Mouse (Mus musculus) embryonic facial prominence, embryonic 15.5 days (tissue): ENCODE measurements around the gene Slc43a1. TPM values are rescaled to one million over a fixed set of nuclear protein-coding genes. Genes with fewer than 3 reads are reported as not detected.
"Not testable (repeated sequence)": the region's sequence is repeated elsewhere in the genome, so short reads cannot be mapped to it uniquely, and the experiment has no call there.

ENCODE experiments used
- ATAC-seq: fragments of 200-750 bp; cut with Nextera tagmentation; 2 replicates; pipeline ENCODE4 v1.8.0; 2017; ENCODE audit warnings: low read depth, moderate TSS enrichment; ENCODE audit not compliant: insufficient number of reproducible peaks, low FRiP score, low TSS enrichment
- H3K27ac ChIP-seq: fragments of 300-500 bp; sonication (generic); replicated peaks from 2 replicates; pipeline ENCODE4 v1.5.1; 2015; ENCODE audit warnings: mild to moderate bottlenecking, inconsistent platforms
- H3K27me3 ChIP-seq: fragments of 300-500 bp; sonication (generic); 2 replicates; pipeline ENCODE4 v1.6.1; 2015; ENCODE audit warnings: inconsistent platforms
- H3K36me3 ChIP-seq: fragments of 300-500 bp; sonication (generic); 2 replicates; pipeline ENCODE4 v1.6.1; 2015; ENCODE audit warnings: mild to moderate bottlenecking, inconsistent platforms
- H3K4me1 ChIP-seq: fragments of 300-500 bp; sonication (generic); 2 replicates; pipeline ENCODE4 v1.6.1; 2015; ENCODE audit warnings: inconsistent platforms
- H3K4me2 ChIP-seq: fragments of 300-500 bp; sonication (generic); replicated peaks from 2 replicates; pipeline ENCODE4 v1.6.1; 2015; ENCODE audit warnings: mild to moderate bottlenecking, inconsistent platforms
- H3K4me3 ChIP-seq: fragments of 300-500 bp; sonication (generic); replicated peaks from 2 replicates; pipeline ENCODE4 v1.5.1; 2015; ENCODE audit warnings: mild to moderate bottlenecking, inconsistent platforms
- H3K9ac ChIP-seq: fragments of 300-500 bp; sonication (generic); 2 replicates; pipeline ENCODE4 v1.6.1; 2015; ENCODE audit warnings: inconsistent platforms
- H3K9me3 ChIP-seq: fragments of 300-500 bp; sonication (generic); replicated peaks from 2 replicates; pipeline ENCODE4 v1.6.1; 2016; ENCODE audit warnings: inconsistent platforms
- WGBS: fragments of 180-500 bp; shearing (Covaris S2); methylation state at CpG from one replicate; pipeline ENCODE4 v1.1.7; 2015; 5-methylcytosine and 5-hydroxymethylcytosine counted together
- polyA plus RNA-seq: library from polyadenylated mRNA; unstranded; fragments of >200 nt; fragmentation: Nextera tagmentation; extraction: Ambion mirVana; gene quantifications from 2 replicates; pipeline ENCODE4 v1.2.1, GENCODE M21; 2015

Gene Slc43a1
- polyA plus RNA-seq, 1 experiment from 2014 or later, result 15.8 TPM

DNA sequence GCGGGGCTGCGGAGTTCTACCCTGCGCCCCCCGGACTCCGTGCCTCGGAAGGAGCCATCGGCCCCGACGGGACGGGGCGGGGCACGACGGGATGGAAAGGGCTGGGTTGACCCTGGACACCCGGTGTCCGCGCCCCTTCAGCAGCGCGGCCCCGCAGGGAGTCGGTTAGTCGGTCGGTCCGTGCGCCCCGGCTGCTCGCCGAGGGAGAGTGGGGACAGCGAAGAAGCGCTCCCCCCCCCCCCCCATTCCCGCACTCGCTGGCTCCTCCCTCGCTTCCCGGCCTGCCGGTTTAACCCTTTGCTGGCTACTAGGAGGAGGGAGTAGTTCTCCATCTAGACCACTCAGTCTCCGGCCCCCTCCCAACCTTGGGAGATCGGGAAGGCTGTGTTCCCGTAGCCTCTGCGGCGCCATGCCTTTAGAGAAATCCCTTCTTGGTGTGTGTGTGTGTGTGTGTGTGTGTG lies 48.2 kb downstream of the Slc43a1 start:
- ATAC-seq, result peak; percentile 36; the same call in 1 of the 2 replicates
- under 1% methylated on average over 39 of the region's 39 CpGs for whole genome bisulfite sequencing
- H3K27ac ChIP-seq, result no peak overlapping the region
- H3K9ac ChIP-seq, result no peak overlapping the region
- H3K9me3 ChIP-seq, result no peaks in the 10 kb centered on the region
- H3K36me3 ChIP-seq, result no peaks in the 10 kb centered on the region
- peak overlapping the region; percentile 80 for H3K4me2 ChIP-seq
- peak overlapping the region; percentile 60 for H3K4me3 ChIP-seq
- H3K27me3 ChIP-seq, result peaks cover 84% of the 10 kb centered on the region
- H3K4me1 ChIP-seq, result peaks cover 48% of the 10 kb centered on the region

DNA sequence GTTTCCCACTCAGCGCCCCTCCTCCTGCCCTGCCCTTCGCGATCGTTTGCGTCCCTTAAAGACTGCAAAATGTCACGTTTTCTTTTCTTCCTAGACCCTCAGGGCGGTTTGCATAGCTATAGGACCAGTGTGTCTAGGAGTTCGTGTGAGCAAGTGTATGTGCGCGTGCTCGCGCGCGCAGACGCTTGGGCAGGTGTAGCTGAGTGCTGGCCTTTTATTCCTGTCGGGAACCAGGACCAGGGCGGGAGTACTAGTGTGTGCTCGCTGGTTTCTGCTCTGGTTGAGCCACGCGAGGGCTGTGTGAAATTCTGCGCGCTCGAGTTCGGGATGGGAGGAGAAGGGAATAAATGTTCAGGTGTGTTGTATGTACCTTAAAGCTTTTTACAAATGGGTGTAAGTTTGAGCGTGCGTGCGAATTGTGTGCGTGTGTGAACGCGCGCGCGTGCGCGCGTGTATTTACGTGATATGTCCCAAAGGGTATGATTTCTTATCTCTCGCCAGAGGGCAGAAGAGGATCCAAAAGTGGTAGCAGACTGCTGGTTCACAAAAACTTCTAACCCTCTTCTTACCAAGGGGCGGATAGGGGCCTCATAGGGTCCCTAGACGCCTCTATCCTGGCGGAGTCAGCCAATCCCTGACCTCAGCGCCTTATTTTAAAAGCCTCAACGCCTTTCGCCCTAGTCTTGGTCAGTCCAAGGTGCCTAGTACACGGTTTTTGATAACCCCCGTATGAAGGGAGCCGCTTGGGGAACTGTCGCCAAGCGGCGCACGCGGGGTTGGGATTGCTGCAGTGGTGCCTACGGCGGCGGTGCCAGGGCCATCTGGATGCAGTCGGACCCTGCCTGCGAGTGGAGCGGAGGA lies 49.0 kb downstream of the Slc43a1 start:
- under 1% methylated on average over 58 of the region's 58 CpGs for WGBS
- Histone ChIP-seq H3K27ac (no peak overlapping the region), H3K27me3 (peaks cover 79% of the 10 kb centered on the region), H3K4me3 (peak overlapping the region; percentile 60), H3K4me2 (peak overlapping the region; percentile 80), H3K9ac (no peak overlapping the region), H3K4me1 (peaks cover 45% of the 10 kb centered on the region), H3K9me3 (no peaks in the 10 kb centered on the region), H3K36me3 (no peaks in the 10 kb centered on the region)
- ATAC-seq, result 0 out of 2 replicates have a peak, but pooled peaks have one; percentile 44

DNA sequence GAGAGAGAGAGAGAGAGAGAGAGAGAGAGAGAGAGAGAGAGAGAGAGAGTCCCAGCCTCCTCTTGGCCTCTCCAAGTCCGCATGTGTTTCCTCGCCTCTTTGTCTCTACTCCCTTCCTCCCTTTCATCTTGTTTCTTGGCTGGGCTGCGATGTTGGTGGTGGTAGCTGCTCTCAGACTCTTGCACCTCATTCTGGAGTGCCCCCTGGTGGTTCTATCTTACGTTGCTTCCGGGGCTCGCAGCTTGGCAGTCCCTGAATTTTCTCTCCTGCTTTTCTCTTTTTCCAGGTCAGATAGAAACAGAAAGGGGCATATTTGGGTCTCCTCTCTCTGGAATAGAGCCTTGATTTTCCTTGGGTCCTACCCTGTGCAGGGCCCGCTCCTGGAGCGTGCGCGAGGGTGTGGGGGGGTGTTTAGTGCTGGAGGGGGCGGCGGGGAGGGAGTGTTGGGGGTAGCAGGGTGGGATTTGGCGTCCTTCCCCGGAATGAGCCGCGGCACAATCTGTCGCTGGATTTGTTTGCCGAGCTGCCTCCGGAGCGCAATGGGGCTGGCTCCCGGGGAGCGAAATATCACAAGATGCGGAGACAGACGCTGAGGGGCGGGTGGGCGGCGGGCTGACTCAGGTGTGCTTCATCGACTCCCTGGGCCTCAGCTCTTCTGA lies 50.1 kb downstream of the Slc43a1 start:
- H3K9ac ChIP-seq, result no peak overlapping the region
- H3K4me1 ChIP-seq, result peaks cover 35% of the 10 kb centered on the region
- no peak overlapping the region for H3K27ac ChIP-seq
- no peaks in the 10 kb centered on the region for H3K36me3 ChIP-seq
- WGBS, result 2% methylated on average over 28 of the region's 28 CpGs
- peak overlapping the region; percentile 32 for H3K4me3 ChIP-seq
- peaks cover 67% of the 10 kb centered on the region for H3K27me3 ChIP-seq
- H3K9me3 ChIP-seq, result no peaks in the 10 kb centered on the region
- no peak for ATAC-seq
- H3K4me2 ChIP-seq, result peak overlapping the region; percentile 51

DNA sequence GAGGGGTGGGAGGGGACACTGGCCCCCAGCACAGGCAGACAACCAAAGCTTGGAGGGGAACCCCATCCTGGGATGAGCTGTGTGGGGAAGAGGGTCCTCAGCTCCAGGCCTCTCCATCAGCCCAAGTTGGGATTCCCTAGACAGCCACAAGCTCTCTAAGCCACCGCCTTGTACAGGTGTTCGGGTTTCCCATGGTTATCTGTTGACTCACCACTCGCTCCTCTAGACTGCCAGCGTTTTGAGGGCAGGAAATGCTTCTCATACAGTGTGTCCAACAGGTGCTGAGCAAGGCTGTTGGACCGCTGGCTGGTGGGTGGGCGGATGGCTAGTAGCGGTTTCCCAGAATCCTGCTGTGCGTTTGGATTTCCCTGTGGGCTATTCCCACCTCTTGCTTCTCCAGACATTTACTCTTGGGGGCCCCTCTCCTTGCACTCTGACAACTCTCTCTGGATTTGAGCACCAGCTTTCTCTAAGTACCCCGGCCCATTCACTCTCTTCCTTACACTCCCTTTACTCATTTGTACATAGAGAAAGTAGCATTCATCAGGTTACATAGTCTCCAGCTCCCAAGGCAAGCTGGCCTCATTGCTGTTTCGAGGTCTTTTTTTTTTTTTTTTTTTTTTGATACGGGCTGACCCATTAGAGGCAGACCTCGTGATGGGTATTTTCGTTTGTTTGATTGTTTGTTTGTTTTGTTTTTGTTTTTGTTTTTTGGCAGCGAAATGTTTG lies 50.8 kb downstream of the Slc43a1 start:
- Histone ChIP-seq H3K9me3 (no peaks in the 10 kb centered on the region), H3K4me1 (peaks cover 35% of the 10 kb centered on the region), H3K9ac (no peak overlapping the region), H3K27ac (no peak overlapping the region), H3K36me3 (no peaks in the 10 kb centered on the region), H3K4me3 (peak overlapping the region; percentile 32), H3K4me2 (peak overlapping the region; percentile 51), H3K27me3 (peaks cover 60% of the 10 kb centered on the region)
- ATAC-seq, result no peak
- WGBS, result 10% methylated on average over 14 of the region's 14 CpGs

DNA sequence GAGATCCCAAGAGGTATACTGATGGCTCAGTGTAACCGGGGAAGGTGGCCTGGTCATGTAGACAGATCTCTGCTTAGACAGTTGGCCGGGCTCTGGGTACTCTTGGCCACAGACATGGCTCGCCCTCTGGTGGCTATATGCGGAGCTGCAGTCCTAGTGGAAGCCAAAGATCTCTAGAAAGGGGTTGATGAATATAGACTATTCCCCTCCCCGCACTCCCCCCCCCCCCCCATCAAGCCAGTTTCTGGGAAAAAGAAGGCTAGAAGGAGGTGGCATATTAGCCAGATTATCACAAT lies 51.3 kb downstream of the Slc43a1 start:
- no peak overlapping the region for H3K27ac ChIP-seq
- WGBS, result 0% methylated on average over 5 of the region's 5 CpGs
- ATAC-seq, result no peak; the same call in 1 of the 2 replicates

DNA sequence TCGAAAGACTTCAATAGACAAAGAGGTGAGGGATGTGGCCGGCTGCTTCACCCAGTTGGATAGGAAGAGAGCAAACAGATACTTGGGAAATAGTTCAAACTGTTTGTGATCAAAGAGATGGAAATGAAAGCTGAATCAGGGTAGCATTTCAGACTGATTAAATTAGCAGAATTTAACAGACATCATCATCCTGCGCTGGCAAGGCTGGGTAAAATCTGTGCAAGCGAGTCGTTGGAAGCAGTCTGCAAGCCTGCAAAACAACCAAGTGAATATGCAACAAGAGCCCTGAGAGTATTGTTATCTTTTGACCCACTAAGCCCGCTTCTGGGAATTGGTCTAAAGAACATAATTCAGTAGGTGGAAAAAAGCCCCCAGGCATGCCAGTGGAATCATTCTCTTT lies 54.7 kb downstream of the Slc43a1 start:
- ATAC-seq, result no peak
- Histone ChIP-seq H3K36me3 (no peaks in the 10 kb centered on the region), H3K4me1 (peaks cover 13% of the 10 kb centered on the region), H3K27ac (no peak overlapping the region), H3K4me2 (no peak overlapping the region), H3K9me3 (no peaks in the 10 kb centered on the region), H3K9ac (no peak overlapping the region), H3K27me3 (peaks cover 22% of the 10 kb centered on the region), H3K4me3 (no peak overlapping the region)
- WGBS, result 31% methylated on average over 6 of the region's 6 CpGs

More for the DNA sequence above, 51.3 kb downstream of the Slc43a1 start:
- Histone ChIP-seq H3K9me3 (no peaks in the 10 kb centered on the region), H3K27me3 (peaks cover 55% of the 10 kb centered on the region), H3K9ac (no peak overlapping the region), H3K36me3 (no peaks in the 10 kb centered on the region), H3K4me2 (no peak overlapping the region), H3K4me3 (no peak overlapping the region), H3K4me1 (peaks cover 35% of the 10 kb centered on the region)

DNA sequence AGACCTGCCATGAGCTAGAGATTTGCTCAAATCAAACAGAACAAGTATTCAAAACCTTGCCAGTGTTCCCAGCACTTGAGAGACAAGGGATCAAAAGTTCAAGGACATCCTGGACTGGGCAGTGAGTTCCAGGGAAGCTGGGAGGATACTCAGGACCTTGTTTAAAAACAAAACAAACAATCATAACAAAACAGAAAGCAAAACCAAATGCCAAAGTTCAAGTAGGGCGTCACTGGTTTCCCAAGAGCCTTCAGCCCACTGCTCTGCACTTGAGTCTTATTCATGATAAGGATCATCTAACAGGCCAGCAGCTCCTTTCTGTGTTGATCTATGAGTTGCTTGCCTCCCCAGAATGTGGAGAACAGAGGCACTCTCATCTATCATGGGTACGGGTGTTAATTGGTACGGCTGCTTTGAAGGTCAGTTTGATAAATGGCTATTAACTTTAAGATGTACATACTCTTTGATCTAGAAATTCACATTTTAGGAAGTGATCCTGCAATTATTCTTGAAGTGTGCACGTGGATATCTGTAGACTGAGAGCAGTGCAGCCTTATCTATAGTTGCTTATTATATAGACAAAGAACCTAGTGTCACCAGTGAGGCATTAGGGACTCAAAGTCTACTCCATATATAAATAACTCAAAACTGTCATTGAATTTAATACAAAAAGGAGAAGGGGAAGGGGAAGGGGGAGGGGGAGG lies 57.0 kb downstream of the Slc43a1 start:
- H3K4me2 ChIP-seq, result no peak overlapping the region
- no peak overlapping the region for H3K9ac ChIP-seq
- no peak overlapping the region for H3K4me3 ChIP-seq
- no peak for ATAC-seq
- 70% methylated on average over 4 of the region's 4 CpGs for WGBS
- no peak overlapping the region for H3K27ac ChIP-seq
- no peaks in the 10 kb centered on the region for H3K36me3 ChIP-seq
- peaks cover 8% of the 10 kb centered on the region; the same call in 1 of the 2 replicates for H3K27me3 ChIP-seq
- no peaks in the 10 kb centered on the region for H3K4me1 ChIP-seq
- H3K9me3 ChIP-seq, result no peaks in the 10 kb centered on the region

DNA sequence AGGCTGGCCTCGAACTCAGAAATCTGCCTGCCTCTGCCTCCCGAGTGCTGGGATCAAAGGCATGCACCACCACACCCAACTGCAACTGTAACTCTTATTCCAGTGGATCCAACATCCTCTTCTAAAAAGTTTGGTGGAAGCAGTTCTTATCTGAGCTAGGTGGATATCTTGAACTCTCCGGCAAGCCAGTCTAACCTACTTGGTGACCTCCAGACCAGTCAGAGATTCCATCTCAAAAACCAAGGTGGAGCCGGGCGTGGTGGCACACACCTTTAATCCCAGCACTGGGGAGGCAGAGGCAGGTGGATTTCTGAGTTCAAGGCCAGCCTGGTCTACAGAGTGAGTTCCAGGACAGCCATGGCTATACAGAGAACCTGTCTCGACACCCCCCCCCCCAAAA lies 58.0 kb downstream of the Slc43a1 start:
- H3K9me3 ChIP-seq, H3K4me1 ChIP-seq, H3K36me3 ChIP-seq, H3K4me2 ChIP-seq, ATAC-seq, H3K4me3 ChIP-seq, H3K9ac ChIP-seq, H3K27ac ChIP-seq, H3K27me3 ChIP-seq: not testable (repeated sequence)
- WGBS, result 93% methylated on average over 5 of the region's 6 CpGs

DNA sequence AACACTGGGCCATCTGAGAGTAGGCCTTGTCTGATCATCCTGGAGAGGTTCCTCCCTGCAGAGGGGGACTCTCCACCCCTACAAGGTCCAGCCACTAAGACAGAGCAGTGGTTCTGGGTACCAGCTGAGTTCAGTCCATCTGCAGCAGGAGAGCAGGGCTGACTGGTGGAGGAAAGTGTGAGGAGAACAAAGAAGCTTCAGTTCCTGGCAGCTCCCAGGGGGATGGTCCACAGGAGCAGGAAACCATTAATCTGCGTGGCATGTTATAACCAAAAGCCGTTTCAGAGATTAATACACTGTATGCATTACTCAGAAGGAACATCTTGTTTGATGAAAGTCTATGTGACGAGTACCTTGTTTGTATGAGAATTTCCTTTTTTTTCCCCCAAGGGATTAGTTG lies 74.1 kb downstream of the Slc43a1 start:
- 35% methylated on average over 3 of the region's 3 CpGs for WGBS
- H3K27ac ChIP-seq, result no peak overlapping the region
- H3K36me3 ChIP-seq, result no peaks in the 10 kb centered on the region
- no peak for ATAC-seq
- H3K9me3 ChIP-seq, result no peaks in the 10 kb centered on the region
- H3K4me1 ChIP-seq, result no peaks in the 10 kb centered on the region
- no peak overlapping the region for H3K4me3 ChIP-seq
- no peak overlapping the region for H3K4me2 ChIP-seq
- no peak overlapping the region for H3K9ac ChIP-seq
- no peaks in the 10 kb centered on the region for H3K27me3 ChIP-seq
